Mouse (Mus musculus) midbrain, postnatal 0 days (tissue): Measurements from ENCODE around the gene Fkbp9. TPM values are rescaled to one million over a fixed set of nuclear protein-coding genes. Genes with fewer than 3 reads are reported as not detected.

Source experiments
- ATAC-seq: fragments of 200-750 bp; cut with Nextera tagmentation; 2 replicates; pipeline ENCODE4 v1.8.0; 2017; ENCODE audit warnings: moderate number of reproducible peaks, mild to moderate bottlenecking, moderate TSS enrichment, moderate library complexity; ENCODE audit not compliant: low FRiP score
- DNase-seq: peaks from one replicate; pipeline ENCODE4 v3.0.0-alpha.2; 2015; ENCODE audit warnings: low spot score
- H3K27ac ChIP-seq: fragments of 300-500 bp; sonication (generic); 2 replicates; pipeline ENCODE4 v1.5.1; 2014; ENCODE audit warnings: low read depth, mild to moderate bottlenecking, low read length, mixed read lengths
- H3K27me3 ChIP-seq: fragments of 300-500 bp; sonication (generic); 2 replicates; pipeline ENCODE4 v1.6.1; 2014; ENCODE audit warnings: low read length, control low read depth, mixed read lengths; ENCODE audit not compliant: insufficient read depth
- H3K36me3 ChIP-seq: fragments of 300-500 bp; sonication (generic); 2 replicates; pipeline ENCODE4 v1.6.1; 2014; ENCODE audit warnings: low read length, control low read depth, mixed read lengths; ENCODE audit not compliant: insufficient read depth
- H3K4me1 ChIP-seq: fragments of 300-500 bp; sonication (generic); 2 replicates; pipeline ENCODE4 v1.6.1; 2014; ENCODE audit warnings: mild to moderate bottlenecking, control low read depth, antibody characterized with exemption, low read length, mixed read lengths; ENCODE audit not compliant: insufficient read depth
- H3K4me2 ChIP-seq: fragments of 300-500 bp; sonication (generic); 2 replicates; pipeline ENCODE4 v1.6.1; 2014; ENCODE audit warnings: low read depth, mild to moderate bottlenecking, low read length, mixed read lengths; ENCODE audit not compliant: poor library complexity, severe bottlenecking
- H3K4me3 ChIP-seq: fragments of 300-500 bp; sonication (generic); 2 replicates; pipeline ENCODE4 v1.5.1; 2014; ENCODE audit warnings: low read depth, mild to moderate bottlenecking, low read length, moderate library complexity
- H3K9ac ChIP-seq: fragments of 300-500 bp; sonication (generic); replicated peaks from 2 replicates; pipeline ENCODE4 v1.6.1; 2014; ENCODE audit warnings: mild to moderate bottlenecking, low read length, moderate library complexity, mixed read lengths; ENCODE audit not compliant: poor library complexity, severe bottlenecking
- H3K9me3 ChIP-seq: fragments of 300-500 bp; sonication (generic); 2 replicates; pipeline ENCODE4 v1.6.1; 2016; ENCODE audit warnings: low read length, control low read depth
- CTCF ChIP-seq: IDR thresholded peaks from 2 replicates; pipeline ENCODE4 v1.5.1; 2016; ENCODE audit warnings: antibody characterized with exemption, mild to moderate bottlenecking
- WGBS: fragments of 180-500 bp; shearing (Covaris S2); extraction: QIAGEN DNeasy Blood & Tissue Kit; methylation state at CpG from one replicate; pipeline ENCODE4 v1.1.7; 2014; 5-methylcytosine and 5-hydroxymethylcytosine counted together
- polyA plus RNA-seq: library from polyadenylated mRNA; unstranded; fragments of >200 nt; fragmentation: Nextera tagmentation; extraction: Ambion mirVana; gene quantifications from 2 replicates; pipeline ENCODE4 v1.2.1, GENCODE M21; 2015
- total RNA-seq: library from RNA; depleted of rRNA; stranded (reverse); fragments of >200 nt; gene quantifications from 2 replicates; pipeline ENCODE4 v1.2.3, GENCODE M21; 2014

The Fkbp9 gene
- total and polyA plus RNA-seq, 2 experiments from 2014 or later, result 31.9 to 46.5 TPM

- Histone ChIP-seq H3K36me3 (no peaks in the 10 kb centered on the region), H3K9ac (no peak overlapping the region), H3K4me2 (peak overlapping the region; percentile 94), H3K27me3 (0 out of 2 replicates have a peak, but pooled peaks cover 3% of the 10 kb centered on the region), H3K27ac (no peak overlapping the region), H3K9me3 (no peaks in the 10 kb centered on the region), H3K4me1 (peaks cover 2% of the 10 kb centered on the region; the same call in 1 of the 2 replicates), H3K4me3 (peak overlapping the region; percentile 66)
- DNase-seq (no peak), ATAC-seq (no peak)
- TF ChIP-seq CTCF, result no peak
Measured at GRCm38 (mm10) chr6:56832830-56833229, 971 bp downstream of the Fkbp9 start.

GRCm38 (mm10) chr6:56834769-56835168, 2.9 kb downstream of the Fkbp9 start:
- WGBS, result 61% methylated on average over 5 of the region's 5 CpGs
- no peak for TF ChIP-seq CTCF
- 0 out of 2 replicates have a peak, but pooled peaks cover 3% of the 10 kb centered on the region for H3K27me3 ChIP-seq
- no peaks in the 10 kb centered on the region for H3K36me3 ChIP-seq
- H3K27ac ChIP-seq, result no peak overlapping the region
- DNase-seq (no peak), ATAC-seq (no peak)
- H3K4me2 ChIP-seq, result no peak overlapping the region
- H3K4me1 ChIP-seq, result peaks cover 2% of the 10 kb centered on the region; the same call in 1 of the 2 replicates
- H3K9ac ChIP-seq, result no peak overlapping the region
- no peak overlapping the region for H3K4me3 ChIP-seq
- no peaks in the 10 kb centered on the region for H3K9me3 ChIP-seq

- 0 out of 2 replicates have a peak, but pooled peaks cover 3% of the 10 kb centered on the region for H3K27me3 ChIP-seq
- DNase-seq, result no peak
- H3K36me3 ChIP-seq, result no peaks in the 10 kb centered on the region
- no peak overlapping the region for H3K27ac ChIP-seq
- no peak overlapping the region for H3K4me3 ChIP-seq
- no peaks in the 10 kb centered on the region for H3K9me3 ChIP-seq
- H3K4me2 ChIP-seq, result no peak overlapping the region
- ATAC-seq, result no peak
- 89% methylated on average over 10 of the region's 10 CpGs for WGBS
- TF ChIP-seq CTCF, result no peak
- H3K9ac ChIP-seq, result no peak overlapping the region
- H3K4me1 ChIP-seq, result peaks cover 2% of the 10 kb centered on the region; the same call in 1 of the 2 replicates
Measured at GRCm38 (mm10) chr6:56835532-56835931, 3.7 kb downstream of the Fkbp9 start.

GRCm38 (mm10) chr6:56837166-56837565, 5.3 kb downstream of the Fkbp9 start:
- ATAC-seq, result no peak
- 0 out of 2 replicates have a peak, but pooled peaks cover 3% of the 10 kb centered on the region for H3K27me3 ChIP-seq
- no peaks in the 10 kb centered on the region for H3K9me3 ChIP-seq
- H3K9ac ChIP-seq, result no peak overlapping the region
- DNase-seq, result no peak
- no peak overlapping the region for H3K4me2 ChIP-seq
- no peak overlapping the region for H3K27ac ChIP-seq
- H3K4me3 ChIP-seq, result no peak overlapping the region
- no peak for TF ChIP-seq CTCF
- H3K36me3 ChIP-seq, result no peaks in the 10 kb centered on the region
- H3K4me1 ChIP-seq, result no peaks in the 10 kb centered on the region; the same call in 1 of the 2 replicates
- 96% methylated on average over 12 of the region's 12 CpGs for WGBS

- Histone ChIP-seq H3K36me3 (no peaks in the 10 kb centered on the region), H3K4me3 (no peak overlapping the region), H3K4me2 (no peak overlapping the region), H3K9ac (no peak overlapping the region), H3K27me3 (no peaks in the 10 kb centered on the region), H3K27ac (no peak overlapping the region), H3K9me3 (no peaks in the 10 kb centered on the region), H3K4me1 (no peaks in the 10 kb centered on the region)
- WGBS, result 92% methylated on average over 3 of the region's 3 CpGs
- TF ChIP-seq CTCF, result no peak
- ATAC-seq (no peak), DNase-seq (no peak)
Measured at GRCm38 (mm10) chr6:56837621-56838020, 5.8 kb downstream of the Fkbp9 start.

- Histone ChIP-seq H3K9ac (no peak overlapping the region), H3K4me3 (no peak overlapping the region), H3K9me3 (no peaks in the 10 kb centered on the region), H3K27me3 (no peaks in the 10 kb centered on the region), H3K27ac (no peak overlapping the region), H3K4me2 (no peak overlapping the region), H3K4me1 (no peaks in the 10 kb centered on the region), H3K36me3 (no peaks in the 10 kb centered on the region)
- no peak for TF ChIP-seq CTCF
- no peak for DNase-seq
- WGBS, result 88% methylated on average over 3 of the region's 3 CpGs
- ATAC-seq, result no peak
Measured at GRCm38 (mm10) chr6:56843229-56843628, 11.4 kb downstream of the Fkbp9 start.
